Mouse (Mus musculus) G1E (cell line): ENCODE measurements around the gene Gm8206. TPM values are rescaled to one million over a fixed set of nuclear protein-coding genes. Genes with fewer than 3 reads are reported as not detected.
"Not testable (repeated sequence)": the region's sequence is repeated elsewhere in the genome, so short reads cannot be mapped to it uniquely, and the experiment has no call there.

Experiments
- ATAC-seq: 2 replicates; pipeline ENCODE4 v1.8.0; 2016; ENCODE audit warnings: mild to moderate bottlenecking; ENCODE audit not compliant: insufficient number of reproducible peaks, poor library complexity, low FRiP score, severe bottlenecking; ENCODE audit errors: extremely low read depth
- DNase-seq: peaks from one replicate; pipeline ENCODE4 v3.0.0; 2012; ENCODE audit warnings: low spot score
- H3K27me3 ChIP-seq: 2 replicates; pipeline ENCODE4 v1.6.1; 2012; ENCODE audit warnings: mild to moderate bottlenecking, low read length, inconsistent platforms; ENCODE audit not compliant: insufficient read depth
- H3K36me3 ChIP-seq: replicated peaks from 2 replicates; pipeline ENCODE3; 2012; ENCODE audit warnings: mild to moderate bottlenecking, inconsistent platforms
- H3K4me1 ChIP-seq: 2 replicates; pipeline ENCODE4 v1.6.1; 2012; ENCODE audit warnings: low read depth, low read length, inconsistent platforms, mixed read lengths; ENCODE audit not compliant: insufficient read depth
- H3K4me3 ChIP-seq: 2 replicates; pipeline ENCODE4 v1.5.1; 2012; ENCODE audit warnings: low read depth, mild to moderate bottlenecking, inconsistent platforms, low read length, moderate library complexity, mixed read lengths
- H3K9me3 ChIP-seq: replicated peaks from 2 replicates; pipeline ENCODE4 v1.6.1; 2012; ENCODE audit warnings: inconsistent platforms
- polyA plus RNA-seq: library from polyadenylated mRNA; stranded (reverse); fragments of >175 nt; gene quantifications from 2 replicates; pipeline ENCODE4 v1.2.3, GENCODE M21; 2012
- total RNA-seq, 2 experiments: library from RNA; stranded (forward) in 1 of 2; stranded (reverse) in 1 of 2; fragments of 200-1000 nt in 1 of 2; fragments of >200 nt in 1 of 2; fragmentation: Nextera tagmentation in 1 of 2; gene quantifications; 2 replicates each; pipeline ENCODE4 v1.2.3; 2014 to 2017

Gene Gm8206
- not detected in 2 replicates for total RNA-seq (2014; fragmentation: Nextera tagmentation)
- total RNA-seq (2017), result 0.11 TPM in 1 of 2 replicates, not detected in the other
- not detected in 2 replicates for polyA plus RNA-seq

DNA sequence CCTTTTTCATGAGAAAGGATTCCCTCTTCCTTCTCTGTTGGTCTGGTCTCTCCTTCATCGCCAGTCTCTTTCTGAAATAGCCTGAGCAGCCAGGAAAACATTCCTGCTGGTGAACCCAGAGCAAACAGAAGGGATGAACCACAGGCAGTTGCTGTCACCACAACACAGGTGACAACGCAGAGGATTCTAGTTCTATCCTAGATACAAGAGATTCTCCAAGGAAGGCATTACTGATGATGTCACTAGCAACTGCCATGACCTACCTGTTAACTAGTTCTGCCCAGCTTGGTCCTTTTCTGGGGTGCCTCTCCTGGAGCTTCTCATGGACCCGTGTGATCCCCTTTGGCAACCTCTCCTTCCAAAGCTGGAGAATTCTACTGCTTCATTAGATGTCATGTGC lies at the start of gene Gm8206:
Gm8206 (minus strand) TSS at position 101 of the 400 bp plus-strand sequence.
- not testable (repeated sequence) for H3K27me3 ChIP-seq, H3K4me3 ChIP-seq, H3K36me3 ChIP-seq, DNase-seq, H3K4me1 ChIP-seq, H3K9me3 ChIP-seq, ATAC-seq

DNA sequence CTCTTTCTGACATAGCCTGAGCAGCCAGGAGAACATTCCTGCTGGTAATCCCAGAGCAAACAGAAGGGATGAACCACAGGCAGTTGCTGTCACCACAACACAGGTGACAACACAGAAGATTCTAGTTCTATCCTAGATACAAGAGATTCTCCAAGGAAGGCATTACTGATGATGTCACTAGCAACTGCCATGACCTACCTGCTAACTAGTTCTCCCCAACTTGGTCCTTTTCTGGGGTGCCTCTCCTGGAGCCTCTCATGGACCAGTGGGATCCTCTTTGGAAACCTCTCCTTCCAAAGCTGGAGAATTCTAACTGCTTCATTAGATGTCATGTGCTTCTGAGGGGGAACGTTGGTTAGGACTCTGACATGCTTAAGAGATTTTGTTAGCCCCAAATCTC lies 32.0 kb upstream of the Gm8206 start, which contains the start of gene Gm3476:
Gm3476 (minus strand) TSS at position 101 of the 400 bp plus-strand sequence.
- not testable (repeated sequence) for H3K4me1 ChIP-seq, H3K4me3 ChIP-seq, H3K9me3 ChIP-seq, DNase-seq, H3K36me3 ChIP-seq, H3K27me3 ChIP-seq, ATAC-seq

DNA sequence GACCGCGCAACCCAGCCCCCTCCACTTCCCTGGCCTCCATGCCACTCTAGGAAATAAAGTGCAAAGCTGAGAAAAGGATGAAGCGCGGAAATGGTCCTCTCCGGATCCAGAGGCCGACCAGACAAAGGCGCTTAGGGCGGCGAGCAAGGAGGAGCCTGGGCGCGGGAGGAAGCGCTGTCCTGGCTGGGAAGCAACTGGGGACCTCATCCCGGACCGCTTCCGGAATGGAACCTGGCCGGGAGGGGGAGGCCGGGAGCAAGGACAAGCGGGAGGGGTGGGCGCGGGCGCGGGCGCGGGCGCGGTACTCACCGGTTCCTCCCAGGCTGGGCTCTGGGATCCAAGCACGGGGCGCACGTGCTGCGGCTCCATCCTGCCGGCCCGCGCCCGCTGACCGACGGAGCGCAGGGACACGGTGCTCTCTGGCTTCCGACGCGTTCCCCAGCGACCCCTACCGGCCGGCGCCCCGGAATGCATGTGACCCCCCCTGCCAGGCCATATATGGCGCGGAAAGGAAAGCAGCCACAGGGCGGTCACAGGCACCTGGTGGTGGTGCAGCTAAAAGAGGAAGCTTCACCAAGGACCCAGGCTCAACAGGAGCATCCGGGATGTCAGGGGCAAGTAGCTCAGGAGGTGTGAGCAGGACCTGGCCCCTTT lies 14.7 kb upstream of the Gm8206 start, which contains the start of gene Gm3468:
Gm3468 (minus strand) TSS at position 394 of the 654 bp plus-strand sequence.
- not testable (repeated sequence) for ATAC-seq, H3K4me1 ChIP-seq, DNase-seq, H3K27me3 ChIP-seq, H3K9me3 ChIP-seq, H3K4me3 ChIP-seq, H3K36me3 ChIP-seq

DNA sequence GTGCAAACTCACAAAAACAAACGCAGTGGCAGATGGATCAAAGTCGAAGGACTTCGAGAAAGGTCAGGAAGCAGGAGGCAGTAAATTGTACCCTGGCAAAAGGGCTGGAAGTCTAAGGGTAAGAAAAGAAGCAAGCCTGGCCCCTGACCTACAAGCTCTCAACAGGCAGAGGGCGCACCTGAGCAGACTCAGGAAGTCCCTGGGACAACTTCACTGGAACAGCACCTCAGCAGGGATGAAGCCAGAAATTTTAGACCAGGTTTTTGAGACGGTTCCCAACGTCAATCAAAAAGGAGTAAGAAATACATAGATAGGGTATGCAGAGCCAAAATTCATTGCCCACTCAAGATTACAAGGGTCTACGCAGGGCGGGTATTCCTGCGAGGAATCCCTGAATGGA lies 13.8 kb upstream of the Gm8206 start:
- H3K9me3 ChIP-seq, H3K36me3 ChIP-seq, DNase-seq, ATAC-seq, H3K4me1 ChIP-seq, H3K27me3 ChIP-seq, H3K4me3 ChIP-seq: not testable (repeated sequence)

DNA sequence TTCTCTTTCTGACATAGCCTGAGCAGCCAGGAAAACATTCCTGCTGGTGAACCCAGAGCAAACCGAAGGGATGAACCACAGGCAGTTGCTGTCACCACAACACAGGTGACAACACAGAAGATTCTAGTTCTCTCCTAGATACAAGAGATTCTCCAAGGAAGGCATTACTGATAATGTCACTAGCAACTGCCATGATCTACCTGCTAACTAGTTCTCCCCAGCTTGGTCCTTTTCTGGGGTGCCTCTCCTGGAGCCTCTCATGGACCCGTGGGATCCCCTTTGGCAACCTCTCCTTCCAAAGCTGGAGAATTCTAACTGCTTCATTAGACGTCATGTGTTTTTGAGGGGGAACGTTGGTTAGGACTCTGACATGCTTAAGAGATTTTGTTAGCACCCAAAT lies 35.6 kb downstream of the Gm8206 start, which contains the start of gene Gm6337:
Gm6337 (minus strand) TSS at position 101 of the 400 bp plus-strand sequence.
- not testable (repeated sequence) for H3K9me3 ChIP-seq, H3K27me3 ChIP-seq, H3K36me3 ChIP-seq, H3K4me3 ChIP-seq, ATAC-seq, DNase-seq, H3K4me1 ChIP-seq

DNA sequence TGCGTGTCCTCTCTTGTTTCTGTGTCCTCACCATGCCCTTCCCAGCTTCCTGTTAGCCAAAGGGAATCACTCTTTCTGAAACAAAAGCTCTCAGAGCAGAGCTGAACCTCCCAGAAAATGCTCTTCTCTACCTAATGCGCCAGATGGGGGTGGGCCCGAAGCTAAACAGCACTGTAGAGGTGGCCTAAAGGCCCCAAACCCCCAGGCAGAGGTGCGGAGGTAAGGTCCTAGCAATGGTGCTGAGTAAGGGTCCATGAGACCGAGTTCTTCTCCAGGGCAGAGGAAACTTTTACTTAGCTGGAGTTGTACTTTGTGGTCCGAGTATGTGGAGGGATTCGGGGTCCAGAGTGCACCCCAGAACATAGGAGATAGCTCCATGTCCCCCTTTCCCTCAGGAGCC lies 106.6 kb downstream of the Gm8206 start:
- not testable (repeated sequence) for H3K4me3 ChIP-seq, H3K36me3 ChIP-seq, H3K27me3 ChIP-seq, DNase-seq, H3K9me3 ChIP-seq, H3K4me1 ChIP-seq, ATAC-seq

DNA sequence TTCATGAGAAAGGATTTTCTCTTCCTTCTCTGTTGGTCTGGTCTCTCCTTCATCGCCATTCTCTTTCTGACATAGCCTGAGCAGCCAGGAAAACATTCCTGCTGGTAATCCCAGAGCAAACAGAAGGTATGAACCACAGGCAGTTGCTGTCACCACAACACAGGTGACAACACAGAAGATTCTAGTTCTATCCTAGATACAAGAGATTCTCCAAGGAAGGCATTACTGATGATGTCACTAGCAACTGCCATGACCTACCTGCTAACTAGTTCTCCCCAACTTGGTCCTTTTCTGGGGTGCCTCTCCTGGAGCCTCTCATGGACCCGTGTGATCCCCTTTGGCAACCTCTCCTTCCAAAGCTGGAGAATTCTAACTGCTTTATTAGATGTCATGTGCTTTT lies 114.7 kb downstream of the Gm8206 start, which contains the start of gene Gm3453:
Gm3453 (minus strand) TSS at position 101 of the 400 bp plus-strand sequence.
- not testable (repeated sequence) for ATAC-seq, DNase-seq, H3K9me3 ChIP-seq, H3K4me1 ChIP-seq, H3K27me3 ChIP-seq, H3K36me3 ChIP-seq, H3K4me3 ChIP-seq

Other genes with a start within 250 kb of the Gm8206 start
- gene Gm8237, start 213.6 kb downstream of the Gm8206 start, total RNA-seq (2014; fragmentation: Nextera tagmentation), result not detected in 2 replicates
- gene Gm8237, start 213.6 kb downstream of the Gm8206 start, total RNA-seq (2017), result not detected in 2 replicates
- not detected in 2 replicates for gene Gm8237, start 213.6 kb downstream of the Gm8206 start, polyA plus RNA-seq
- gene Gm3248, start 132.2 kb downstream of the Gm8206 start, total RNA-seq (2014; fragmentation: Nextera tagmentation), result not detected in 2 replicates
- not detected in 2 replicates for gene Gm3248, start 132.2 kb downstream of the Gm8206 start, total RNA-seq (2017)
- not detected in 2 replicates for gene Gm3248, start 132.2 kb downstream of the Gm8206 start, polyA plus RNA-seq
- gene Gm3453, start 114.8 kb downstream of the Gm8206 start, total RNA-seq (2014; fragmentation: Nextera tagmentation), result not detected in 2 replicates
- gene Gm3453, start 114.8 kb downstream of the Gm8206 start, total RNA-seq (2017), result 0.16 and 0.41 TPM in 2 replicates
- not detected in 2 replicates for gene Gm3453, start 114.8 kb downstream of the Gm8206 start, polyA plus RNA-seq
- not detected in 2 replicates for gene Gm6337, start 35.7 kb downstream of the Gm8206 start, total RNA-seq (2014; fragmentation: Nextera tagmentation)
- gene Gm6337, start 35.7 kb downstream of the Gm8206 start, total RNA-seq (2017), result 0.22 and 0.46 TPM in 2 replicates
- not detected in 2 replicates for gene Gm6337, start 35.7 kb downstream of the Gm8206 start, polyA plus RNA-seq
- gene Gm3468, start 14.7 kb upstream of the Gm8206 start, total RNA-seq (2014; fragmentation: Nextera tagmentation), result not detected in 2 replicates
- gene Gm3468, start 14.7 kb upstream of the Gm8206 start, total RNA-seq (2017), result not detected in 2 replicates
- not detected in 2 replicates for gene Gm3468, start 14.7 kb upstream of the Gm8206 start, polyA plus RNA-seq
- not detected in 2 replicates for gene Gm3476, start 31.9 kb upstream of the Gm8206 start, total RNA-seq (2014; fragmentation: Nextera tagmentation)
- gene Gm3476, start 31.9 kb upstream of the Gm8206 start, total RNA-seq (2017), result not detected in 2 replicates
- gene Gm3476, start 31.9 kb upstream of the Gm8206 start, polyA plus RNA-seq, result not detected in 2 replicates
- not detected in 2 replicates for gene Gm21560, start 125.3 kb upstream of the Gm8206 start, total RNA-seq (2014; fragmentation: Nextera tagmentation)
- not detected in 2 replicates for gene Gm21560, start 125.3 kb upstream of the Gm8206 start, total RNA-seq (2017)
- not detected in 2 replicates for gene Gm21560, start 125.3 kb upstream of the Gm8206 start, polyA plus RNA-seq
- gene Gm3411, start 193.3 kb upstream of the Gm8206 start, total RNA-seq (2014; fragmentation: Nextera tagmentation), result not detected in 2 replicates
- 0.35 and 1.0 TPM in 2 replicates for gene Gm3411, start 193.3 kb upstream of the Gm8206 start, total RNA-seq (2017)
- gene Gm3411, start 193.3 kb upstream of the Gm8206 start, polyA plus RNA-seq, result not detected in 2 replicates
- not detected in 2 replicates for gene Gm21103, start 210.9 kb upstream of the Gm8206 start, total RNA-seq (2014; fragmentation: Nextera tagmentation)
- gene Gm21103, start 210.9 kb upstream of the Gm8206 start, total RNA-seq (2017), result not detected in 2 replicates
- not detected in 2 replicates for gene Gm21103, start 210.9 kb upstream of the Gm8206 start, polyA plus RNA-seq
- not detected in 2 replicates for gene Gm3618, start 249.7 kb upstream of the Gm8206 start, total RNA-seq (2014; fragmentation: Nextera tagmentation)
- not detected in 2 replicates for gene Gm3618, start 249.7 kb upstream of the Gm8206 start, total RNA-seq (2017)
- gene Gm3618, start 249.7 kb upstream of the Gm8206 start, polyA plus RNA-seq, result not detected in 2 replicates